Comparison of ENCODE assay signal across 37 mouse cellular contexts in the genomic region with DNA sequence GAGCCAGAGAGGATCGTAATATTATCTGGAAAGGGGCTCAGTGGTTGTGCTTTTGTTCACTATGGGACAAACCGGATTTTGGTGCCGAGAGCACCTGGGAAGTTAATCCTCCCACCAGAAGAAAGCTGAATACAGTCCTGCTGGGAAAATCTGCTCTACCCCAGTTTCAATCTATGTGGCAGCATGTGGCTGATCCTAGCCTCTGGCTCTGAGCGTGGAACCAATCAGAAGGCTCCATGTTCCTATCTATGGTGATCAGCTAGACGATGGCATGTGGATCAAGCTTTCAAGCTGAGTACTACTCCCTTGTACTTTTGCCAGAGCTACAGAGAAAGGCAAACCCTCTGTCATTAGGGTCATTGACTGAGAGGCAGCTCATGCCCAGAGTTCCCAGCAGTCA. TPM values are rescaled to one million over a fixed set of nuclear protein-coding genes. Genes with fewer than 3 reads are reported as not detected.
DNase-seq lines count a peak whose midpoint lies in the region; ATAC-seq and TF ChIP-seq lines count a peak whose summit lies in the region.
"Had no signal": no experiment of that assay in that cellular context is flagged by ENCODE, and none has a peak within 500 bp of the region (broad histone marks: within the 10 kb centered on the region; RNA-seq: fewer than 3 reads in every experiment).

No protein-coding gene starts in this region.

- H3K4me3 ChIP-seq in hindbrain, postnatal 0 days (ENCODE audit: low read length) = no peak overlapping the region
- H3K4me3 ChIP-seq in hindbrain, embryonic 13.5 days = no peak overlapping the region
- no peak overlapping the region for H3K4me3 ChIP-seq in midbrain, embryonic 13.5 days (replicated peaks)
- H3K4me3 ChIP-seq: limb, embryonic 10.5 days; limb, embryonic 15.5 days; liver, embryonic 13.5 days had no signal

- peak; percentile 9 for DNase-seq in embryo, embryonic 10 days (ENCODE audit: low spot score)
- no peak for DNase-seq in embryo, embryonic 9.5 days (ENCODE audit: extremely low spot score)
- DNase-seq in hindbrain, postnatal 0 days (ENCODE audit: low spot score) = no peak
- peak; percentile 31 for DNase-seq in retina, postnatal 1 day
- DNase-seq: adrenal gland, adult 8-10 months; cerebellum, adult 11 months; cerebellum, adult 9-10 months; cerebellum, postnatal 36 days; embryo, embryonic 11 days; forebrain, postnatal 0 days; gastrocnemius, postnatal 10 days; kidney, adult 8-10 months; kidney, postnatal 4 days; layer of hippocampus, postnatal 36 days; liver, embryonic 13.5 days; lung, adult 18-20 months; lung, postnatal 4 days; right cerebral cortex, postnatal 4 days had no signal

- no peaks in the 10 kb centered on the region for H3K4me1 ChIP-seq in hindbrain, postnatal 0 days (ENCODE audit: insufficient read depth, low read length)
- no peaks in the 10 kb centered on the region for H3K4me1 ChIP-seq in hindbrain, embryonic 13.5 days (replicated peaks)
- H3K4me1 ChIP-seq in midbrain, embryonic 13.5 days (replicated peaks) = no peaks in the 10 kb centered on the region
- H3K4me1 ChIP-seq: limb, embryonic 15.5 days; liver, embryonic 13.5 days had no signal

- 0 out of 2 replicates have a peak, but pooled peaks have one; percentile 18 for ATAC-seq in hindbrain, postnatal 0 days
- ATAC-seq in hindbrain, embryonic 13.5 days (ENCODE audit: low FRiP score) = no peak
- 0 out of 2 replicates have a peak, but pooled peaks have one; percentile 58 for ATAC-seq in midbrain, embryonic 13.5 days
- no peak for ATAC-seq in megakaryocyte, adult 5-6 weeks (ENCODE audit: poor library complexity, severe bottlenecking)
- ATAC-seq: forebrain, postnatal 0 days; intestine, embryonic 16.5 days; lung, postnatal 0 days had no signal

- H3K27me3 ChIP-seq in hindbrain, postnatal 0 days (ENCODE audit: insufficient read depth, low read length) = no peaks in the 10 kb centered on the region
- H3K27me3 ChIP-seq in hindbrain, embryonic 13.5 days = 0 out of 2 replicates have a peak, but pooled peaks cover 4% of the 10 kb centered on the region
- 0 out of 2 replicates have a peak, but pooled peaks cover 2% of the 10 kb centered on the region for H3K27me3 ChIP-seq in midbrain, embryonic 13.5 days
- H3K27me3 ChIP-seq: CH12.LX; limb, embryonic 15.5 days; liver, embryonic 13.5 days had no signal

- no peaks in the 10 kb centered on the region for H3K36me3 ChIP-seq in hindbrain, postnatal 0 days (ENCODE audit: insufficient read depth, low read length)
- no peaks in the 10 kb centered on the region for H3K36me3 ChIP-seq in hindbrain, embryonic 13.5 days
- no peaks in the 10 kb centered on the region for H3K36me3 ChIP-seq in midbrain, embryonic 13.5 days
- H3K36me3 ChIP-seq: limb, embryonic 10.5 days; limb, embryonic 15.5 days; liver, embryonic 13.5 days had no signal

- no peak overlapping the region for H3K9ac ChIP-seq in hindbrain, postnatal 0 days (replicated peaks; ENCODE audit: low read length)
- H3K9ac ChIP-seq in hindbrain, embryonic 13.5 days = no peak overlapping the region
- no peak overlapping the region for H3K9ac ChIP-seq in midbrain, embryonic 13.5 days (replicated peaks)
- H3K9ac ChIP-seq: forebrain, postnatal 0 days; limb, embryonic 15.5 days; liver, embryonic 13.5 days had no signal

- no peak overlapping the region for H3K27ac ChIP-seq in hindbrain, postnatal 0 days
- no peak overlapping the region for H3K27ac ChIP-seq in hindbrain, embryonic 13.5 days
- H3K27ac ChIP-seq in midbrain, embryonic 13.5 days = no peak overlapping the region
- H3K27ac ChIP-seq: kidney, postnatal 0 days; limb, embryonic 10.5 days; limb, embryonic 15.5 days; liver, embryonic 13.5 days had no signal

- 26% methylated on average over 5 of the region's 5 CpGs for WGBS in hindbrain, postnatal 0 days
- WGBS in hindbrain, embryonic 13.5 days = 52% methylated on average over 5 of the region's 5 CpGs
- 5% methylated on average over 5 of the region's 5 CpGs for WGBS in midbrain, embryonic 13.5 days

- no peak overlapping the region for H3K4me2 ChIP-seq in hindbrain, postnatal 0 days (ENCODE audit: low read depth, low read length)
- no peak overlapping the region for H3K4me2 ChIP-seq in hindbrain, embryonic 13.5 days
- no peak overlapping the region for H3K4me2 ChIP-seq in midbrain, embryonic 13.5 days (replicated peaks)
- H3K4me2 ChIP-seq: limb, embryonic 15.5 days; liver, embryonic 13.5 days had no signal

- TF ChIP-seq CTCF in hindbrain, postnatal 0 days (IDR thresholded peaks at IDR 0.05; ENCODE audit: low read depth) = no peak

- H3K9me3 ChIP-seq in hindbrain, postnatal 0 days (ENCODE audit: low read length) = no peaks in the 10 kb centered on the region
- no peaks in the 10 kb centered on the region for H3K9me3 ChIP-seq in hindbrain, embryonic 13.5 days
- H3K9me3 ChIP-seq in midbrain, embryonic 13.5 days = no peaks in the 10 kb centered on the region
- H3K9me3 ChIP-seq: limb, embryonic 10.5 days; limb, embryonic 15.5 days; liver, embryonic 13.5 days had no signal

RNA-seq across cellular contexts. Expression of a gene that starts 2.0 kb away (rescaled TPM):
- 0.11 and 0.31 TPM in 2 replicates for total RNA-seq in hindbrain, postnatal 0 days (2014; rRNA removed)
- polyA plus RNA-seq in hindbrain, postnatal 0 days (2015; fragmentation: Nextera tagmentation; extraction: Ambion mirVana) = 0.03 and 0.08 TPM in 2 replicates
- polyA plus RNA-seq in hindbrain, embryonic 13.5 days (2015; fragmentation: Nextera tagmentation; extraction: Ambion mirVana) = 0.10 TPM in 1 of 2 replicates, not detected in the other
- 0.22 TPM in 1 of 2 replicates, not detected in the other for polyA plus RNA-seq in midbrain, embryonic 13.5 days (2015; fragmentation: Nextera tagmentation; extraction: Ambion mirVana)
- not detected in 2 replicates for total RNA-seq in megakaryocyte, adult 5-6 weeks (2015)
- not detected in 2 replicates for total RNA-seq in megakaryocyte, adult 5-6 weeks (2017)
- total RNA-seq: CH12.LX; ES-E14; gastrocnemius, postnatal 10 days; heart, postnatal 25 days; megakaryocyte-erythroid progenitor cell, adult 5-6 weeks; neutrophil, adult 5-6 weeks had no signal
- polyA plus RNA-seq: C2C12; heart, embryonic 14.5 days; intestine, embryonic 16.5 days; limb, embryonic 10.5 days; limb, embryonic 15.5 days; liver, embryonic 13.5 days; neural tube, embryonic 11.5 days had no signal

RNA-seq across cellular contexts. Expression of a gene that starts 9.1 kb away (rescaled TPM):
- 20.2 and 21.4 TPM in 2 replicates for total RNA-seq in hindbrain, postnatal 0 days (2014; rRNA removed)
- 23.0 and 26.5 TPM in 2 replicates for polyA plus RNA-seq in hindbrain, postnatal 0 days (2015; fragmentation: Nextera tagmentation; extraction: Ambion mirVana)
- 12.3 and 12.9 TPM in 2 replicates for polyA plus RNA-seq in hindbrain, embryonic 13.5 days (2015; fragmentation: Nextera tagmentation; extraction: Ambion mirVana)
- 12.6 and 13.2 TPM in 2 replicates for polyA plus RNA-seq in midbrain, embryonic 13.5 days (2015; fragmentation: Nextera tagmentation; extraction: Ambion mirVana)
- 10.4 and 12.8 TPM in 2 replicates for total RNA-seq in megakaryocyte, adult 5-6 weeks (2015)
- total RNA-seq in megakaryocyte, adult 5-6 weeks (2017) = 7.9 and 11.1 TPM in 2 replicates
- total RNA-seq: CH12.LX had no signal

RNA-seq across cellular contexts. Expression of a gene that starts 52.1 kb away (rescaled TPM):
- not detected in 2 replicates for total RNA-seq in hindbrain, postnatal 0 days (2014; rRNA removed)
- polyA plus RNA-seq in hindbrain, postnatal 0 days (2015; fragmentation: Nextera tagmentation; extraction: Ambion mirVana) = not detected in 2 replicates
- polyA plus RNA-seq in hindbrain, embryonic 13.5 days (2015; fragmentation: Nextera tagmentation; extraction: Ambion mirVana) = not detected in 2 replicates
- polyA plus RNA-seq in midbrain, embryonic 13.5 days (2015; fragmentation: Nextera tagmentation; extraction: Ambion mirVana) = not detected in 2 replicates
- total RNA-seq in megakaryocyte, adult 5-6 weeks (2015) = not detected in 2 replicates
- not detected in 2 replicates for total RNA-seq in megakaryocyte, adult 5-6 weeks (2017)
- total RNA-seq: adrenal gland, adult 8-10 months; ES-E14; forebrain, postnatal 0 days; layer of hippocampus, postnatal 36 days; megakaryocyte-erythroid progenitor cell, adult 5-6 weeks; neutrophil, adult 5-6 weeks had no signal
- polyA plus RNA-seq: C2C12; gonadal fat pad, adult 2 months; heart, embryonic 14.5 days; hindbrain, embryonic 11.5 days; intestine, embryonic 16.5 days; kidney, postnatal 0 days; limb, embryonic 10.5 days; liver, embryonic 13.5 days; lung, postnatal 0 days; neural tube, embryonic 11.5 days; urinary bladder, adult 2 months had no signal

Comparison
In these comparisons a context has a peak if more than half of its experiments do, and no peak if none do; other contexts are left out.
1. DNase-seq: peak in embryo, embryonic 10 days (single experiment) and retina, postnatal 1 day (single experiment); none in embryo, embryonic 9.5 days (single experiment) and hindbrain, postnatal 0 days (single experiment).
2. ATAC-seq: peak in hindbrain, postnatal 0 days (single experiment) and midbrain, embryonic 13.5 days (single experiment); none in hindbrain, embryonic 13.5 days (single experiment) and megakaryocyte, adult 5-6 weeks (single experiment).